Mouse (Mus musculus): Measurements from ENCODE around the gene Phox2a.

DNA sequence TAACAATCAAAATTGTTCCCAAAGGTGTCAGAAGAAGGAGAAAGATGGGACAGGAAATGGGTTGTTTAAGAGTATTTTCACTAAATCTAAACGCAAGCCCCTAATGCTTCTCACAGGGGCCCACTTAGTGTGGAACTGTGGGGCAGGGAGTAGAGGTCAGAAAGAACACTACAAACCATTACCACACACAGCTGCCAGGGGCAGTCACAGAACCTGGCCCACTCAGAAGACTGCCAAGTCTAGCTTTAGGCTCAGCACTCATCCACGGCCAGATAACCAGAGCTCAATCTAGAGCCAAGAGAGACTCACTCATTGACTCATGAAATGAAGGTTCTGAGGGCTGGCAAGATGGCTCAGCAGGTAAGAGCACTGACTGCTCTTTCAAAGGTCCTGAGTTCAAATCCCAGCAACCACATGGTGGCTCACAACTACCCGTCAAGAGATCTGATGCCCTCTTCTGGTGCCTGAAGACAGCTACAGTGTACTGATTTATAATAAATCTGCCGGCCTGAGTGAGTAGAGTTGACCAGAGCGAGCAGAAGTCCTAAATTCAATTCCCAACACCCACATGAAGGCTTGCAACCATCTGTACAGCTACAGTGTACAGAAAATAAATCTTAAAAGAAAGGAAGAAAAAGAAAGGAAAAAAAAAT is 17.5 kb downstream of the Phox2a start:
- no peak for TF ChIP-seq ZNF384 (IDR thresholded peaks at IDR 0.05; ENCODE audit: low read depth, low read length)
- no peak for TF ChIP-seq EP300 (IDR thresholded peaks at IDR 0.05; ENCODE audit: low read depth in 1 of 2, low read length in 2 of 2)
- TF ChIP-seq GATA1 (IDR thresholded peaks at IDR 0.05; ENCODE audit: low read depth, low read length), result no peak
